Mouse (Mus musculus): ENCODE measurements around the gene Zfp622. TPM values are rescaled to one million over a fixed set of nuclear protein-coding genes. Genes with fewer than 3 reads are reported as not detected.
A peak's percentile ranks its signal among the peaks of the same experiment; 100 is the strongest.

The Zfp622 gene
- 10 to 100 TPM; 19.6 to 23.0 TPM for total RNA-seq (2021)
- long read RNA-seq, experiment 1, transcript Zfp622-201 (6 exons, 2,802 nt) = major isoform, 32 of 42 reads
- long read RNA-seq, experiment 1, partial matches to known transcripts = 9 of 42 reads
- long read RNA-seq, experiment 1, other reads (novel, unspliced or antisense) = 0 of 42 reads
- long read RNA-seq, experiment 2, transcript Zfp622-201 (6 exons, 2,802 nt) = major isoform, 19 of 37 reads
- long read RNA-seq, experiment 2, partial matches to known transcripts = 17 of 37 reads
- long read RNA-seq, experiment 2, other reads (novel, unspliced or antisense) = 0 of 37 reads

GRCm38 (mm10) chr15:25984067-25984733 is at the start of gene Zfp622:
Gene Zfp622, plus strand, starts transcription at chr15:25984366.
- intact Hi-C loops (cut with DNase I) = no loop called here
- peak; percentile 87 to 93 for DNase-seq

GRCm38 (mm10) chr15:25934411-25934810 is 49.8 kb upstream of the Zfp622 start:
- DNase-seq = no peak
- intact Hi-C loops (cut with DNase I) = no loop called here

- no peak for DNase-seq
- intact Hi-C loops (cut with DNase I) = no loop called here
Measured at GRCm38 (mm10) chr15:25938496-25938895, 45.7 kb upstream of the Zfp622 start.

GRCm38 (mm10) chr15:25940397-25941377 is 43.5 kb upstream of the Zfp622 start:
- intact Hi-C loops (cut with DNase I) = loop anchor here (5.0 kb wide), 1 partner anchor 38 kb away; no protein-coding TSS in a partner anchor
- DNase-seq = peak in 1 of 2 experiments; percentile 25

- no peak for DNase-seq
- intact Hi-C loops (cut with DNase I) = loop anchor here (5.0 kb wide), 1 partner anchor 39 kb away; no protein-coding TSS in a partner anchor
Measured at GRCm38 (mm10) chr15:25941514-25941913, 42.7 kb upstream of the Zfp622 start.

GRCm38 (mm10) chr15:25942415-25942814 is 41.8 kb upstream of the Zfp622 start:
- no peak for DNase-seq

GRCm38 (mm10) chr15:25943386-25944137 is 40.6 kb upstream of the Zfp622 start:
- intact Hi-C loops (cut with DNase I) = loop anchor here (5.0 kb wide), 1 partner anchor 41 kb away; no protein-coding TSS in a partner anchor
- DNase-seq = no peak

More at GRCm38 (mm10) chr15:25942415-25942814, 41.8 kb upstream of the Zfp622 start:
- intact Hi-C loops (cut with DNase I) = loop anchor here (5.0 kb wide), 1 partner anchor 40 kb away; no protein-coding TSS in a partner anchor

GRCm38 (mm10) chr15:25945224-25945623 is 38.9 kb upstream of the Zfp622 start:
- intact Hi-C loops (cut with DNase I) = no loop called here
- no peak for DNase-seq

GRCm38 (mm10) chr15:25946482-25946881 is 37.7 kb upstream of the Zfp622 start:
- intact Hi-C loops (cut with DNase I) = no loop called here
- no peak for DNase-seq

- DNase-seq = no peak
- intact Hi-C loops (cut with DNase I) = no loop called here
Measured at GRCm38 (mm10) chr15:25947383-25947782, 36.8 kb upstream of the Zfp622 start.

GRCm38 (mm10) chr15:25948257-25949223 is 35.6 kb upstream of the Zfp622 start:
- peak in 1 of 2 experiments; percentile 39 for DNase-seq
- intact Hi-C loops (cut with DNase I) = no loop called here

- intact Hi-C loops (cut with DNase I) = no loop called here
- no peak for DNase-seq
Measured at GRCm38 (mm10) chr15:25949696-25950095, 34.5 kb upstream of the Zfp622 start.

GRCm38 (mm10) chr15:25950584-25950983 is 33.6 kb upstream of the Zfp622 start:
- intact Hi-C loops (cut with DNase I) = no loop called here
- DNase-seq = no peak

- intact Hi-C loops (cut with DNase I) = no loop called here
- no peak for DNase-seq
Measured at GRCm38 (mm10) chr15:25951037-25951436, 33.1 kb upstream of the Zfp622 start.

GRCm38 (mm10) chr15:25956001-25956400 is 28.2 kb upstream of the Zfp622 start:
- intact Hi-C loops (cut with DNase I) = loop anchor here (2.0 kb wide), 1 partner anchor 55 kb away; no protein-coding TSS in a partner anchor
- DNase-seq = no peak

- intact Hi-C loops (cut with DNase I) = loop anchor here (2.0 kb wide), 1 partner anchor 56 kb away; no protein-coding TSS in a partner anchor
Measured at GRCm38 (mm10) chr15:25956422-25957117, 27.6 kb upstream of the Zfp622 start.

GRCm38 (mm10) chr15:25957651-25958050 is 26.5 kb upstream of the Zfp622 start:
- intact Hi-C loops (cut with DNase I) = loop anchor here (2.0 kb wide), 1 partner anchor 57 kb away; no protein-coding TSS in a partner anchor
- DNase-seq = no peak

More at GRCm38 (mm10) chr15:25956422-25957117, 27.6 kb upstream of the Zfp622 start:
- DNase-seq = no peak

- intact Hi-C loops (cut with DNase I) = no loop called here
- no peak for DNase-seq
Measured at GRCm38 (mm10) chr15:25959375-25959774, 24.8 kb upstream of the Zfp622 start.
